Mouse (Mus musculus): ENCODE data around the gene Cma2.

DNA sequence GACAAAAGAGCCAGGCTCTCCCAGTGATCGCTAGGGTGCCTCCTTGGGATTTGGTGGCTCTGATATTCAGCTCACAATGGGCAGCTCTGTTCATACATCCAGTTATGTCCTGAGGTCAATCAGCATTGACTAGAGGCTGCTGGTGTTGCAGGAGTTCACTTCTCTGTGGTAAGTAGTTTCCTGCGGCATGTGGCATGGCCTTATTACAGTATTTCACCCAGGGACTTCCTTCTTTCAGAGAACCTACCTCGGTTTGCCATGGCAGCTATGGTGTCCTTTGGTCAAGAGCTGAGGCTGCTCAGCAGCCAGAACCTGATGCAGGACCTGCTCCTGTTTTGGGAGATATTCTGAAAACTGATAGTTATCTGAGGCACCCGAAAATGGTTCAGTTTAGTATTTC, 23.9 kb upstream of the Cma2 start:
- TF ChIP-seq CTCF (IDR thresholded peaks at IDR 0.05; ENCODE audit: control insufficient read depth, insufficient read depth, insufficient read length), result no peak
- TF ChIP-seq MYOG (IDR thresholded peaks at IDR 0.05; ENCODE audit: control insufficient read depth, extremely low read depth, insufficient read length), result no peak
- no peak for TF ChIP-seq USF1 (IDR thresholded peaks at IDR 0.05; ENCODE audit: low read depth)
- no peak for TF ChIP-seq MAX (IDR thresholded peaks at IDR 0.05)

All from C2C12 (cell line).